Mouse (Mus musculus) thymus, adult 2 months (tissue): ENCODE measurements around the gene Kat6b. TPM values are rescaled to one million over a fixed set of nuclear protein-coding genes. Genes with fewer than 3 reads are reported as not detected.

ENCODE experiments used
- DNase-seq: peaks from one replicate; pipeline ENCODE4 v3.0.0; 2021
- H3K27ac ChIP-seq: fragments of 200-500 bp; 2 replicates; pipeline ENCODE4 v1.5.1; 2012; ENCODE audit warnings: low read length, control low read depth; ENCODE audit not compliant: control insufficient read depth, insufficient read depth
- H3K27me3 ChIP-seq: fragments of 200-500 bp; 2 replicates; pipeline ENCODE4 v1.6.1; 2012; ENCODE audit warnings: mild to moderate bottlenecking, low read length, moderate library complexity, mixed read lengths; ENCODE audit not compliant: control insufficient read depth, insufficient read depth
- H3K36me3 ChIP-seq: fragments of 200-500 bp; 2 replicates; pipeline ENCODE4 v1.6.1; 2012; ENCODE audit warnings: mild to moderate bottlenecking, low read length, moderate library complexity; ENCODE audit not compliant: control insufficient read depth, insufficient read depth
- H3K4me1 ChIP-seq: fragments of 200-500 bp; replicated peaks from 2 replicates; pipeline ENCODE4 v1.6.1; 2012; ENCODE audit warnings: low read length; ENCODE audit not compliant: control insufficient read depth, insufficient read depth
- H3K4me3 ChIP-seq: fragments of 200-500 bp; 2 replicates; pipeline ENCODE4 v1.5.1; 2012; ENCODE audit warnings: mild to moderate bottlenecking, low read length, control low read depth, moderate library complexity; ENCODE audit not compliant: control insufficient read depth, insufficient read depth
- CTCF ChIP-seq: fragments of 200-500 bp; IDR thresholded peaks from 2 replicates; pipeline ENCODE4 v1.5.1; 2012; ENCODE audit warnings: mild to moderate bottlenecking, control low read depth, low read length, moderate library complexity, borderline replicate concordance; ENCODE audit not compliant: control insufficient read depth, poor library complexity, insufficient read depth; ENCODE audit errors: extremely low read depth
- POLR2A ChIP-seq: fragments of 200-500 bp; IDR thresholded peaks from 2 replicates; pipeline ENCODE4 v1.6.1; 2012; ENCODE audit warnings: mild to moderate bottlenecking, low read length, control low read depth, moderate library complexity; ENCODE audit not compliant: control insufficient read depth, poor library complexity, insufficient read depth; ENCODE audit errors: extremely low read depth
- WGBS: fragments of 180-500 bp; shearing (Covaris S2); methylation state at CpG from one replicate; pipeline ENCODE4 v1.1.7; 2018; 5-methylcytosine and 5-hydroxymethylcytosine counted together
- polyA plus RNA-seq: library from polyadenylated mRNA; depleted of rRNA; stranded (reverse); fragments of >200 nt; gene quantifications from 2 replicates; pipeline ENCODE4 v1.2.3, GENCODE M21; 2012

Kat6b gene
- polyA plus RNA-seq, 1 experiment = 16.6 TPM

DNA sequence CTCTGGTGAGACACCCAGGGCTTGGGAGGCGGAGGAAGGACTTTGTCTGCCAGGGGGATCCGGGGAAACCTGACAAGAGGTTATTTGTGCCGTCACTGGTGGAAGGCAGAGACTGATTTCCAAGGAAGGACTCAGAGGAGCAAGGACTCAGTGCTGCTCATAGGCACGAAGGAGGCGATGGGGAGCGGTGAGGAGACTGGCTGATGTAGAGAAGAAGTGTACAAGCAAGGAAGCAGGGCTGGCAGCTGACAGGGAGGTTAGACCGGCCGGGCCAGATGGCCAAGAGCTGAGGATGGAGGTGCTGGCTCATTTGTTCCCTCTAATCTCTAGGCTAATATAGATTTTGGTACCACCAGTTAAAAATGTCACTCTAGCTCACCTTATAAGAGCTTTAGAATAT lies 72.8 kb downstream of the Kat6b start:
- H3K27ac ChIP-seq = no peak overlapping the region
- H3K27me3 ChIP-seq = no peaks in the 10 kb centered on the region
- no peaks in the 10 kb centered on the region; the same call in 1 of the 2 replicates for H3K4me1 ChIP-seq
- DNase-seq = no peak
- no peak overlapping the region for H3K4me3 ChIP-seq
- no peaks in the 10 kb centered on the region for H3K36me3 ChIP-seq
- WGBS = 95% methylated on average over 8 of the region's 8 CpGs
- no peak for TF ChIP-seq POLR2A
- no peak for TF ChIP-seq CTCF

DNA sequence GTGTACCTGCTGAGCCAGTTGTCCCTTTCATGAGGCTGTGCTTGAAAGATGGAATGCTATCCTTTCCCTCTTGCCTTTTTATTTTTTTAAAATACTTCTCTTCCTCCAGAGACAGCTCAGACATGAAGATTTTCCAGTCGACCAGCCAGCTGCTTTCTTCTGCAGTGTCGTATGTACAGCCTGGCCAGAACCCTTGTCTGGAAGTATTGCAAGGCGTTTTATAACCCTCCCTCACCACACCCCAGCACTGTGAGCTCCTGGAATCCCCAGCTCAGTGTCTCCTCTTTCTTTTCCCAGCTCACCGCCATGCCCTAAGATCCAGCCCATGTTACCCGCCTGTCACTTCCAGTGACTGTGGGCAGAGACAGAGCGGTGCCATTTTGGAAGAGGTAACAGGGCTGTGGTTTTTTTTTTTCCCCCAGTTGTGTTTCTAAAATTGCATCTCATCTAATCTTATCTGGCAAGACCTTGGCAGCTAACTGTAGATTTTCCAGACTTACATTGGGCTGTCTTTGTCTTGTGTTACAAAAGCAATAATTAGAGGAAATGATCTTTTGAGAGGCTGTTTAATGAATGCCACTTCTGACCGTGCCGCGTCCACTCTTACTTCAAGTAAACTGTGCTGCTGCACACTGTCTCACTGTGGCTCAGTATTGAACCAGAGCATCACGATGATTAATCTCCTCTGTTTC lies 77.4 kb downstream of the Kat6b start:
- Histone ChIP-seq H3K4me3 (no peak overlapping the region), H3K36me3 (no peaks in the 10 kb centered on the region), H3K27ac (no peak overlapping the region), H3K4me1 (peaks cover 13% of the 10 kb centered on the region), H3K27me3 (no peaks in the 10 kb centered on the region)
- no peak for TF ChIP-seq POLR2A
- TF ChIP-seq CTCF = no peak
- no peak for DNase-seq
- WGBS = 83% methylated on average over 10 of the region's 10 CpGs

DNA sequence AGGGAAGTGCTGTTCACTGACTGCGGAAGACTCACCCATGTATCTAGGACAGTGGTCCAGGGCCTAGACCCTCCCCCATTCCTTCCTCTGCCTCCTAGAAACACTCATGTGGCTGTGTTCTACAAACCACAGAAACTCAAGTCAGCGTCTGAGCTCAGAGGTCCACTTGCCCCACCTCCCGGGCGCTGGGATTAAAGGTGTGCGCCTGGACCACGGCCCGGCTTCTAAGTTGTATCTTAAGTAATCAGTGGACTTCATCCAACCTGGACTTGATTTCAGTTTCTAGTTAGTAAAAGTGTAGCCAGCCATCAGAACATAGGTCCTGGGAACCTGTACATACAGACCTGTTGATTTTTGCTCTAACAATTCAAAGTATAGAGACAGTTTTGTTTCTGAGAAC lies 78.2 kb downstream of the Kat6b start:
- WGBS = 68% methylated on average over 7 of the region's 7 CpGs
- no peak overlapping the region for H3K4me3 ChIP-seq
- no peaks in the 10 kb centered on the region for H3K36me3 ChIP-seq
- no peak overlapping the region for H3K27ac ChIP-seq
- H3K4me1 ChIP-seq = peaks cover 13% of the 10 kb centered on the region
- TF ChIP-seq CTCF (no peak), POLR2A (no peak)
- H3K27me3 ChIP-seq = no peaks in the 10 kb centered on the region
- DNase-seq = no peak

GRCm38 (mm10) chr14:21560481-21561209 lies 79.4 kb downstream of the Kat6b start:
- Histone ChIP-seq H3K4me1 (peaks cover 13% of the 10 kb centered on the region), H3K36me3 (no peaks in the 10 kb centered on the region), H3K4me3 (no peak overlapping the region), H3K27me3 (no peaks in the 10 kb centered on the region), H3K27ac (no peak overlapping the region)
- 73% methylated on average over 11 of the region's 11 CpGs for WGBS
- no peak for DNase-seq
- TF ChIP-seq POLR2A = no peak

- Histone ChIP-seq H3K27me3 (no peaks in the 10 kb centered on the region), H3K27ac (no peak overlapping the region), H3K4me1 (peaks cover 13% of the 10 kb centered on the region), H3K36me3 (no peaks in the 10 kb centered on the region), H3K4me3 (no peak overlapping the region)
- WGBS = 77% methylated on average over 8 of the region's 8 CpGs
- no peak for DNase-seq
- TF ChIP-seq POLR2A (no peak), CTCF (no peak)
Observed at GRCm38 (mm10) chr14:21561396-21562065, 80.3 kb downstream of the Kat6b start.

DNA sequence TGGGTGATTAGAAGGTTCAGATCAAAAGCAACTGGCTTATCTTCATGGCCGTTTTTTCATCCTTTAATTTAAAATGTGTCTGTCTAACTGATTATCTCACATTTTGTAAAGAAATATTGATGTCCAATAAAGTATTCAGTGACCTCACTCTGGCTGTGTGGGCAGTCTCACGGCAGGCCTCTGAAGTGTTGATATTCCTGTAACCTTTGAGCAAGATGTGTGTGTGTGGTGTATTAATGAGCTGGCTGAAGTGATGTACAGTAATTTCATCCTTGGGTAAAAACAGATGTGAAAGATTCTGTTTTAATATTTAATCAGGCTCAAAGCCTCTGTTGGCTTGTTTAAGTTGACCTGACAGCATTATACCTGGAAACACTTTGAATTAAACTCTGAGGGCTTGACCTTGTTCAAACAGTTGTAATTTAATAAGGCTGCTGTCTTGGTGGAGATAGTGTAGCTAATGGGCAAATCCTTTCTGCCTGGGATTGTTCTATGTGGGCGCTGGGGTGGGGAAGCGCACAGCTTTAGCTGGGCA lies 82.4 kb downstream of the Kat6b start:
- Histone ChIP-seq H3K27me3 (no peaks in the 10 kb centered on the region), H3K36me3 (no peaks in the 10 kb centered on the region), H3K4me3 (no peak overlapping the region), H3K4me1 (peaks cover 13% of the 10 kb centered on the region), H3K27ac (no peak overlapping the region)
- WGBS = 97% methylated on average over 4 of the region's 4 CpGs
- no peak for TF ChIP-seq CTCF
- TF ChIP-seq POLR2A = no peak
- DNase-seq = no peak
